Mouse (Mus musculus) brain, embryonic 18.5 days (tissue): ENCODE results near the gene Nxpe2.
A peak's percentile ranks its signal among the peaks of the same experiment; 100 is the strongest.
"Not testable (repeated sequence)": the region's sequence is repeated elsewhere in the genome, so short reads cannot be mapped to it uniquely, and the experiment has no call there.

ENCODE experiments used
- DNase-seq: peaks from one replicate; pipeline ENCODE4 v3.0.0-alpha.2; 2012; ENCODE audit warnings: low read depth, low spot score

The Nxpe2 gene

GRCm38 (mm10) chr9:48353148-48353698, at the start of gene Nxpe2:
Gene Nxpe2 (minus strand): TSS chr9:48353454.
- DNase-seq, result no peak

GRCm38 (mm10) chr9:48389983-48390382, 36.7 kb upstream of the Nxpe2 start:
- no peak for DNase-seq

- no peak for DNase-seq
Measured at GRCm38 (mm10) chr9:48388451-48388850, 35.2 kb upstream of the Nxpe2 start.

- no peak for DNase-seq
Measured at GRCm38 (mm10) chr9:48374357-48374756, 21.1 kb upstream of the Nxpe2 start.

- DNase-seq, result no peak
Measured at GRCm38 (mm10) chr9:48373232-48373878, 20.1 kb upstream of the Nxpe2 start.

GRCm38 (mm10) chr9:48362743-48363142, 9.5 kb upstream of the Nxpe2 start:
- no peak for DNase-seq

GRCm38 (mm10) chr9:48361815-48362631, 8.8 kb upstream of the Nxpe2 start:
- DNase-seq, result no peak

- no peak for DNase-seq
Measured at GRCm38 (mm10) chr9:48360826-48361225, 7.6 kb upstream of the Nxpe2 start.

GRCm38 (mm10) chr9:48357097-48357496, 3.8 kb upstream of the Nxpe2 start:
- no peak for DNase-seq

GRCm38 (mm10) chr9:48354793-48355192, 1.5 kb upstream of the Nxpe2 start:
- DNase-seq, result peak; percentile 18

GRCm38 (mm10) chr9:48354122-48354521, 868 bp upstream of the Nxpe2 start:
- no peak for DNase-seq

- DNase-seq, result no peak
Measured at GRCm38 (mm10) chr9:48345866-48346265, 7.4 kb downstream of the Nxpe2 start.

GRCm38 (mm10) chr9:48345456-48345855, 7.8 kb downstream of the Nxpe2 start:
- DNase-seq, result no peak

- DNase-seq, result no peak
Measured at GRCm38 (mm10) chr9:48340708-48341380, 12.4 kb downstream of the Nxpe2 start.

GRCm38 (mm10) chr9:48339563-48339962, 13.7 kb downstream of the Nxpe2 start:
- DNase-seq, result no peak

GRCm38 (mm10) chr9:48338783-48339455, 14.3 kb downstream of the Nxpe2 start:
- DNase-seq, result no peak

- DNase-seq, result no peak
Measured at GRCm38 (mm10) chr9:48329597-48329996, 23.7 kb downstream of the Nxpe2 start.

- DNase-seq, result no peak
Measured at GRCm38 (mm10) chr9:48326338-48326737, 26.9 kb downstream of the Nxpe2 start.

GRCm38 (mm10) chr9:48315825-48316224, 37.4 kb downstream of the Nxpe2 start:
- no peak for DNase-seq

- peak; percentile 32 for DNase-seq
Measured at GRCm38 (mm10) chr9:48314194-48314593, 39.1 kb downstream of the Nxpe2 start.

- DNase-seq, result no peak
Measured at GRCm38 (mm10) chr9:48311241-48311640, 42.0 kb downstream of the Nxpe2 start.

- not testable (repeated sequence) for DNase-seq
Measured at GRCm38 (mm10) chr9:48303564-48303963, 49.7 kb downstream of the Nxpe2 start.
